Mouse (Mus musculus) mammary gland, adult 2 months (tissue): Measurements from ENCODE around the gene Rpl18. TPM values are rescaled to one million over a fixed set of nuclear protein-coding genes. Genes with fewer than 3 reads are reported as not detected.

Experiments used
- polyA plus RNA-seq: library from polyadenylated mRNA; depleted of rRNA; stranded (reverse); fragments of >200 nt; gene quantifications from 2 replicates; pipeline ENCODE4 v1.2.3, GENCODE M21; 2012; ENCODE audit warnings: low replicate concordance; rRNA removed

The Rpl18 gene
- 1,150 and 1,812 TPM in 2 replicates for polyA plus RNA-seq

GRCm38 (mm10) chr7:45715090-45715708, at the start of gene Rpl18:
Gene Rpl18 (plus strand): TSS chr7:45715457.

GRCm38 (mm10) chr7:45666161-45666560, 49.1 kb upstream of the Rpl18 start, which contains the start of gene Fut2:
Gene Fut2 (minus strand): TSS chr7:45666394.

DNA sequence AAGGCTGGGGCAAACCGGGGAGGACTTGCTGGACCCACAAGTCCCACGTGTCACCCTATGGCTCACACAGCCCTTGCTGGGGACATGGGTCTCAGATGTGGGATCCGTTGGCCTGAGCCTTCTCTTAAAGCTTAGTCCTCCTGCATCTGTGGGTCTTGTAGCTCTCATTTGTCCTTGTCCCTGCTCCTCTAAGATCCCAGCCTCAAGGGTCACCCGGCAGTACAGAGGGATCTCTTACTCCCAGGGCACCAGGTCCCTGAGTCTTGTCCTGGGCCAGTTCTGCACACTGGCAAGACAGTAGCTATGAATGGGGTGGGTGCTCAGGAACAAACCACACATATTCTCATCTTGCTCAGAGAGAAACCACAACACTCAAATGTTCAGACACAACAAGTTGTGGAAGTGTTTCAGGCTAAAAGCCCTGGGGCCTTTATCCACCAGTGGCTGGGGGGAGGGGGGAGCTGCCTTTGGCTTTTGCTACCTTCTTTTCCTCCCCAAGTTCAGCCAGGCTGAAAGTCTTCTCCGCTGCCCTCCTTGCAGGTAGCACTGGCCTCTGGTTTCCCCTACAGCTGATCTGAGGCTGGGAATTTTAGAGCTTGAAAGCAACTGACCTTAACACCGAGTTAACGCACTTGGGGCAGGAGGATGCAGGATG, 31.7 kb upstream of the Rpl18 start, which contains the start of gene Ntn5:
Gene Ntn5 (plus strand): TSS at position 627 of the 655 bp plus-strand sequence.

DNA sequence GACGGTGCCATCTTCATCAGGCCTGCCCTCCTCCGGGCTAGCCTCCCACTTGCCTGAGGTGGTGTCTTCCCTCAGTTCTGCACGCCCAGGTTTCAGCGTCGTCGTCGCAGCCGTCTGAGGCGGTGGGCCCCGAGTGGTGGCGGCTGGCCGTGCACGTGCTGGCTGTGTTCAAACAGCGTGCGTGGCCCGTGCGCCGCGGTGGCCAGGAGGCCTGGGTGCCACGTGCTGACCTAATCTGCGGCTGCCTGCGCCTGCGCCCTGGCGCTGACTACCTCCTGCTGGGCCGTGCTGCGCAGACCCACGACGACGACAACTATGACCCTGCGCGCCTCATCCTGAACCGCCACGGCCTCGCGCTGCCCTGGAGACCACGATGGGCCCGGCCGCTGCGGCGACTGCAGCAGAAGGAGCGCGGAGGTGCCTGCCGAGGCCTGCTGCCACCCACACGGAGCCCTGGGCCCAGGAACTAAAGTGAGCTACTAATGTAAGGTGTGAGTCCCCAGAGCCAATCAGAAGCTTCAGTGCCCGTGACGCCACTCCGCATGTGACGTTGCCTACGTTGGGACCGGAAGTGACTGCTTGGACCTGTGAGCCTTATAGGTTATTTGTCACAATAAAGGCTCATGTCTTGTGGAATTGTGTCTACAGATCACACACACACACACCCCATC, 21.2 kb upstream of the Rpl18 start, which contains the start of gene Sec1:
Gene Sec1 (minus strand): TSS at position 482 of the 671 bp plus-strand sequence.

DNA sequence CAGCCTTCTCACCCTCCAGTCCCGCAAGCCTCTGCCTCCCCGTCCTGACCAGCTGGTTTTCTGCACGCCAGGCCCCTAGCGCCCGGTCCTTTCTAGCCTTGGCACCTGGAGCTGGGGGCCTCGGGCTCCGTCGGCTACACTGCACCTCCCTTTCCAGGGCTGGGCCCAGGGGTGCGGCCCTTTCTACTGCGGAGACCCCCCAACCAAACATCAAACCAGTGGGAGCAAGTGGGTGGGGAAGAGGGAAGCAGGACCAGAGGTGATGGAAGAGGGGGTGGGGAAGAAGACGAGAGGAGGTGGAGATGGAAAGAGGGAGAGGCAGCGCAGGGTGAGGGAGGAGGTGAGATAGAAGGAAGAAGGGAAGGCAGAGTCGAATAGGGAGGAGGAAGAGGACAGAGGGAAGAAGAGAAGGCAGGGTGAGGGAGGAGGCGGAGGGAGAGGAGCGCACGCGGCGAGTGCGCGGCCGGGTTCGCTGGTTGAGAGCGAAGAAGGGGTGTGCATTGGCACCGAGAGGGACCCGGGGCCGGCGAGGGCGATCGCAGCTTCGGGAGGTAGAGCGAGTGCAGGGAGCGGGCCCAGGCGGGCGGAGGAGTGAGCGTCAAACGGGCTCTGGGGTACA, 15.6 kb upstream of the Rpl18 start, which contains the start of gene Car11:
Gene Car11 (plus strand): TSS at position 321 of the 619 bp plus-strand sequence.

DNA sequence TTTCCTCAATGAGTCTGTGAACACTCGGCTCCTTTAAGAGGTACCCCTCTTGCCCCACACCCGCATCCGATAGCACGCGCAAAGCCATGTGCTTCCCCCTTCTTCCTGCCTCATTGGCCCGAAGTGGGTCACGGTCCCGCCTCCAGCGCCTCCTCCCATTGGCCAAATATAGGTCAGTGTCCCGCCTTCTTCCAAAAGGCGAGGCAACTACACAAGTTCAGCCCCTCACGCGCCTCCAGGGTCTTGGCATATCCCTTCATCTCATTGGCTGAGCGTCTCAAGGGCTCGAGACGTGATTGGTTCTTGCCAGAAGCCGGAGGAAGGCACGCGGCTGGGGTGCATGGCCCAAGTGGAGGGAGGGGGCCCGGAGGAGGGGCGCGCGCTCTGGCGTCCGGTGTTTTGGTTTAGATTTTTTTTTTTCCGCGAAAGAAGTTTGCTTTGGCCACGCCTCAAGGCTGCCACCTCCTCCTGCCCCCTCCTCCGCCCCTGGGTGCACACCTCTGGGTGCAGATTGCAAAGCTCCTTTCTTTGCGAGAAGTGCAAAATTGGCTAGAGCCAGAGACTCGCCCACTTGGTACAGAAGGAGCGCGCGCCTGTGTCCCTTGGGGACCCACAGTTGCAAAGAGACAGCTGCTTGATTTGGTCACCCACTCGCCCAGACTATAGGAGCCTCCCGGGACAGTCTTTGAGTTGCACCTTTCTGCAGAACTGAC, 10.4 kb upstream of the Rpl18 start, which contains the start of gene Dbp:
Gene Dbp (plus strand): TSS at position 359 of the 713 bp plus-strand sequence.

DNA sequence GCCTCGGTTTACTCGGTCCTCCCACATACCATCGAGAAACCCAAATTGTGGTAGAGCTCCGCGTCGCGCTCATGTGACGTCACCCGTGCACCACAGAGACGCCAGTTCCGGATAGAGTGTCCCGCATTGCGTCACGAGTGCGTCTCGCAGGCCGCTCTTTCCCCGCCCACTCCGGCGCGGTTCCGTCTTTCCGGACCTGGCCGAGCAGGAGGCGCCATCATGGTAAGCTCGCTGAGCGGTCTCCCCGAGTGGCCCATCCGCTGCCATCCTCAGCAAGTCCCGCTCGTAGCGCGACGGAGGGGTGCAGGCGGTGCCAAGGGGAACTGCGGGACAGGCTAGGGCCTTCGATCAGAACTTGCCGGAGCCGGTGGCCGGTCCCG, 2.7 kb downstream of the Rpl18 start, which contains the start of gene Sphk2:
Gene Sphk2 (minus strand): TSS at position 85 of the 380 bp plus-strand sequence.

DNA sequence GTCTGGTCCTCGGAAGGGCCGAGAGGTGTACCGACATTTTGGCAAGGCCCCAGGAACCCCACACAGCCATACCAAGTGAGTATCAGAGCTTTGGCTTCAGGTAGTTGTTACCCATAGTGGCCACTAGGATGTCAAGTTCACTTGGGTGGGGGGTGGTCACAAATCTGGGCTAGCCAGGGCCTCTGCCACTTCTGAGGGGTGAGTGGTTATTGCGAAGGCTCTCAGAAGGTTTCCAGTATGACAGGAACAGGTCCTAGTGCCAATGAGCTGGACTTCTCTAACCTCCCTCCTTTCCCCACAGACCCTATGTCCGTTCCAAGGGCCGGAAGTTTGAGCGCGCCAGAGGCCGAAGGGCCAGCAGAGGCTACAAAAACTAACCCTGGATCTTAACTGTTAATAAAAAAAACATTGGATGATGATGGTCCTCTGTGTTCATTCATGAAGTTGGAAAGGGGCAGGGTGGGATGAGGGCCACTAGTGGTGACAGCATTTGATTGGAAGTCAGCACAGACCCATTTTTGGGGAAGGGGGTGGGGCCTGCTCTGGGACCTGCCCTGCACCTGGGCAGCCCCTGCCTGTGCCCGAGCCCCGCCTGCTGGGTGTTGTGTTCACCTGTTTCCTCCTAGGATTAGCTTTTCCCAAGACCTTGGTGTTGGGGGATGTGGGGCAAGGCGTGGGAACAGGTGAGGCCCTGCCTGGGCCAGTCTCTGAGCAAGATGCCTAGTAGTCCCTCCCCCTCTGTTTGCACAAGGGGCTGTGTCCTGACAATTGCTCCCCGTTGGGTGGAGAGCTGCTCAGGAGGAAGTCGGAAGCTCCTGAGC, 5.4 kb downstream of the Rpl18 start, which contains the start of gene Fam83e:
Gene Fam83e (plus strand): TSS at position 800 of the 821 bp plus-strand sequence.

GRCm38 (mm10) chr7:45725713-45726112, 10.5 kb downstream of the Rpl18 start, which contains the start of gene Spaca4:
Gene Spaca4 (minus strand): TSS chr7:45725813.

Other genes with a start within 250 kb of the Rpl18 start
- 92.1 and 140 TPM in 2 replicates for gene Bax, start 248.6 kb upstream of the Rpl18 start, polyA plus RNA-seq
- gene Tulp2, start 233.6 kb upstream of the Rpl18 start, polyA plus RNA-seq, result 0.16 TPM in 1 of 2 replicates, not detected in the other
- gene Gm45808, start 228.6 kb upstream of the Rpl18 start, polyA plus RNA-seq, result 10.3 TPM in 1 of 2 replicates, not detected in the other
- 15.8 and 23.4 TPM in 2 replicates for gene Dhdh, start 226.7 kb upstream of the Rpl18 start, polyA plus RNA-seq
- gene Nucb1, start 205.1 kb upstream of the Rpl18 start, polyA plus RNA-seq, result 431 and 432 TPM in 2 replicates
- gene Ppp1r15a, start 189.2 kb upstream of the Rpl18 start, polyA plus RNA-seq, result 34.6 and 48.5 TPM in 2 replicates
- 29.9 and 34.7 TPM in 2 replicates for gene Plekha4, start 189.1 kb upstream of the Rpl18 start, polyA plus RNA-seq
- 4.9 and 5.8 TPM in 2 replicates for gene Hsd17b14, start 160.6 kb upstream of the Rpl18 start, polyA plus RNA-seq
- gene Bcat2, start 145.3 kb upstream of the Rpl18 start, polyA plus RNA-seq, result 142 and 145 TPM in 2 replicates
- gene Fgf21, start 100.0 kb upstream of the Rpl18 start, polyA plus RNA-seq, result 0.67 and 0.88 TPM in 2 replicates
- 0.12 and 0.72 TPM in 2 replicates for gene Fut1, start 98.2 kb upstream of the Rpl18 start, polyA plus RNA-seq
- gene Izumo1, start 93.6 kb upstream of the Rpl18 start, polyA plus RNA-seq, result 0.49 and 0.54 TPM in 2 replicates
- gene Rasip1, start 88.0 kb upstream of the Rpl18 start, polyA plus RNA-seq, result 32.4 and 54.6 TPM in 2 replicates
- 5.6 and 22.3 TPM in 2 replicates for gene Mamstr, start 75.5 kb upstream of the Rpl18 start, polyA plus RNA-seq
- 0.16 and 1.4 TPM in 2 replicates for gene Fut2, start 49.1 kb upstream of the Rpl18 start, polyA plus RNA-seq
- 0.72 and 2.4 TPM in 2 replicates for gene Ntn5, start 31.4 kb upstream of the Rpl18 start, polyA plus RNA-seq
- 0.72 and 0.76 TPM in 2 replicates for gene Sec1, start 21.1 kb upstream of the Rpl18 start, polyA plus RNA-seq
- 14.2 and 17.5 TPM in 2 replicates for gene Car11, start 15.6 kb upstream of the Rpl18 start, polyA plus RNA-seq
- 57.0 and 110 TPM in 2 replicates for gene Dbp, start 10.4 kb upstream of the Rpl18 start, polyA plus RNA-seq
- gene Sphk2, start 2.5 kb downstream of the Rpl18 start, polyA plus RNA-seq, result 50.2 and 90.3 TPM in 2 replicates
- 1.9 and 3.4 TPM in 2 replicates for gene Fam83e, start 5.8 kb downstream of the Rpl18 start, polyA plus RNA-seq
- 0.29 and 0.37 TPM in 2 replicates for gene Spaca4, start 10.4 kb downstream of the Rpl18 start, polyA plus RNA-seq
- gene Lmtk3, start 68.3 kb downstream of the Rpl18 start, polyA plus RNA-seq, result 3.9 and 7.3 TPM in 2 replicates
- gene Sult2b1, start 69.2 kb downstream of the Rpl18 start, polyA plus RNA-seq, result 2.4 and 4.2 TPM in 2 replicates
- gene Cyth2, start 99.1 kb downstream of the Rpl18 start, polyA plus RNA-seq, result 30.1 and 42.3 TPM in 2 replicates
- gene Kcnj14, start 109.3 kb downstream of the Rpl18 start, polyA plus RNA-seq, result 4.8 and 9.6 TPM in 2 replicates
- gene Grwd1, start 115.5 kb downstream of the Rpl18 start, polyA plus RNA-seq, result 14.9 and 20.4 TPM in 2 replicates
- 193 and 506 TPM in 2 replicates for gene Kdelr1, start 157.3 kb downstream of the Rpl18 start, polyA plus RNA-seq
- 1.3 and 3.6 TPM in 2 replicates for gene Grin2d, start 162.9 kb downstream of the Rpl18 start, polyA plus RNA-seq
- 0.26 TPM in 1 of 2 replicates, not detected in the other for gene Syngr4, start 181.3 kb downstream of the Rpl18 start, polyA plus RNA-seq
- 138 and 156 TPM in 2 replicates for gene Tmem143, start 181.5 kb downstream of the Rpl18 start, polyA plus RNA-seq
- 335 and 341 TPM in 2 replicates for gene Emp3, start 205.9 kb downstream of the Rpl18 start, polyA plus RNA-seq
- 2.7 and 4.8 TPM in 2 replicates for gene Ccdc114, start 208.6 kb downstream of the Rpl18 start, polyA plus RNA-seq